Mouse (Mus musculus): ENCODE measurements around the gene Trak1. TPM values are rescaled to one million over a fixed set of nuclear protein-coding genes. Genes with fewer than 3 reads are reported as not detected.
A peak's percentile ranks its signal among the peaks of the same experiment; 100 is the strongest.

Trak1 gene
- total RNA-seq, 2 experiments from 2014 or later, result 156 to 204 TPM

- H3K27ac ChIP-seq, result peak within 1 kb of the TSS; percentile 92
- peak; percentile 94 for DNase-seq
- H3K4me3 ChIP-seq, result peak within 1 kb of the TSS; percentile 82
- intact Hi-C loops (cut with DNase I), result no loop called here
- no peak for TF ChIP-seq CTCF (IDR thresholded peaks at IDR 0.05)
These were observed 19.9 kb upstream of the Trak1 start, which contains the start of gene Ulk4 for GRCm38 (mm10) chr9:121277118-121278060. Gene Ulk4, minus strand, starts transcription at chr9:121277197.

GRCm38 (mm10) chr9:121279216-121279615 is 18.1 kb upstream of the Trak1 start:
- intact Hi-C loops (cut with DNase I), result no loop called here
- no peak overlapping the region for H3K4me3 ChIP-seq

DNA sequence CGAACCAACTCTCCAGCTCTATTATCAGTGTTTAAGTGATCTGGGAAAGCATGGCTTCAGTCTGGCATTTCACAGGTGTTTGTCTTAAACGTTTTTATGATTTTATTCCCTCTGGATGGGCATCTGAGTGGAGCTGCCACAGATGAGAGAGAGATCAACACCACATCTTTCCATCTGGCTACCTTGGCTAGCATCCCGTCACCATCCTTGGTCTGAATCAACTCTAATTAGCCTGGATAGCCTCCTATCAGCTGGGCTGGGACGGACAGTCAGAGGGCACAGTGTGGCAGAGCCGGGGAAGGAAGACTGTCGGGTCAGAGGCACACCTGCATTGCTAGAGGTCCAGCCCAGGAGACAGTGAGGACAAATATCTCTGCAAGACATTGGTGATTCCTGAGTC is 15.4 kb upstream of the Trak1 start:
- TF ChIP-seq CTCF (IDR thresholded peaks at IDR 0.05), result no peak
- no peak for DNase-seq
- intact Hi-C loops (cut with DNase I), result no loop called here
- Histone ChIP-seq H3K4me3 (no peak overlapping the region), H3K27ac (no peak overlapping the region)

More at GRCm38 (mm10) chr9:121279216-121279615, 18.1 kb upstream of the Trak1 start:
- no peak overlapping the region for H3K27ac ChIP-seq
- no peak for DNase-seq
- TF ChIP-seq CTCF (IDR thresholded peaks at IDR 0.05), result no peak

- Histone ChIP-seq H3K4me3 (no peak overlapping the region), H3K27ac (no peak overlapping the region)
- peak; percentile 86 for TF ChIP-seq CTCF (IDR thresholded peaks at IDR 0.05)
- intact Hi-C loops (cut with DNase I), result loop anchor here (1.0 kb wide), 1 partner anchor 91 kb away; no protein-coding TSS in a partner anchor
- DNase-seq, result no peak
These were observed 13.6 kb upstream of the Trak1 start for GRCm38 (mm10) chr9:121283620-121284185.

- DNase-seq, result no peak
- intact Hi-C loops (cut with DNase I), result no loop called here
- Histone ChIP-seq H3K4me3 (no peak overlapping the region), H3K27ac (no peak overlapping the region)
- peak; percentile 64 for TF ChIP-seq CTCF (IDR thresholded peaks at IDR 0.05)
These were observed 12.9 kb upstream of the Trak1 start for GRCm38 (mm10) chr9:121284422-121284821.

DNA sequence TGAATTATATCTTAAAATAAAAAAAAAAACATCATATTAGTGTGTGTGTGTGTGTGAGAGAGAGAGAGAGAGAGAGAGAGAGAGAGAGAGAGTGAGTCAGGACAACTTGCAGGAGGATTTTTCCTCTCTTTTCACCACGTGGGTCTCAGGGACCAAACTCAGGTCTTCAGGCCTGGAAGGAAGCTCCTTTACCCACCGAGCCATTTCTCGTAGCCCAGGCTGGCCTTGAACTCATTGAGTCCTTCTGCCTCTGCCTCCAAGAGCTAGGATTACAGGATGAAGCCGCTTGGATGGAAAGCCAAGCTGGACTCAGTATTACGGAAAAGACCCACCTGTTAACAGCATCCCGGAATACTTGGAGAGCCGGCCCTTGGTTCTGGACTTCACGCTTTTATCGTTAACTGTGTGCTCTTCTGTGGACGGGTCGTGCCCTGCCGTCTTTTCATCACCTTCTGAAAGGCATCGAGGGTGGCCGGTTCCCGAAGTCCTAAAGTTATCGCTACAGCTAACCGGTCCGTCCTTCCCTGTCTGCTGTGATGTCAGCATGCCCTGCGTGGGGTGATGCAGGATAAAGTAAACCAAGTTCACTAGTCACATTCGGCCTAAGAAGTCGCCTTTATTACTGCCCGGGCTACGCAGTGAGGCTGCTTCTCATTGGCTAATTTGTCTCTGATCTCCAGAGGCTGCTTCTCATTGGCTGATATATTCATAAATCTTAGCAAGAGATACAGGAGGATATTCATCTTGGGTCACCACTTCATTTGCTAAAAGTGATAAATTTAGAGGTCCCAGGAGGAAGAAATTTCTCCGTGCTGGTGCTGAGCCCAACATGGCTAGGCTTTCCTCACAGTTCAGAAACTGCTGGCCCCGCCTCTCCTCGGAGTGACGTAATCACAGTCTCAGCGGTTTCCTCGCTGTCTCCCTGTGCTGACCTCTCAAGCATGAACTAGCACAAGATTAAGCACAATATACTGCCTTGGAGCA is 11.7 kb upstream of the Trak1 start:
- DNase-seq, result peak; percentile 84
- peak overlapping the region; percentile 74 for H3K4me3 ChIP-seq
- intact Hi-C loops (cut with DNase I), result no loop called here
- peak overlapping the region; percentile 75 for H3K27ac ChIP-seq
- TF ChIP-seq CTCF (IDR thresholded peaks at IDR 0.05), result no peak

DNA sequence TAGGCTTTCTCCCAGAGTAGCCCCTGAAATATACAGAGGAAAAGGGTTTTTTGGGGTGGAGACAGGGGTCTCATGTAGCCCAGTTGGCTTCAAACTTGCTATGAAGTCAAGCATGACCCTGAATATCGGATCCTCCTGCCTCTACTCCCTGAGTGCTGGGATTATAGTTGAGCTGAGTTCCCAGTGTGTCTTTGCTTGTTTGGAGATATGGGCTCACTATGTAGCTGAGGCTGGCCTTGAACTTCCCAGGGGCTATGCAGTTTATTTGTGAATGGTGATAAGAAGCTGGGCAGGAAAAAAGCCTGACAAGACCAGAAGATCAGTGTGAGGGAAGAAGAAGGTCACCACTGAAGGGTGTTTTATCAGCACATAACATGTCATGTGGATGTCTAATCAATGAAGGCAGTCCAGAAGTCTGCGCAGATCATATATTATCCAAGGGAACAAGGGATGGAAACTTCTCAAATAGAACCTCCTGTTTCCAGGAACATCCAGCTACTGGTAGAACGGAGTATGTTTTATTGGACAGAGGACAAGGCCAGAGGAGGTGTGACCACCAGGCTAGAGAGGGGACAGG is 10.9 kb upstream of the Trak1 start:
- no peak for TF ChIP-seq CTCF (IDR thresholded peaks at IDR 0.05)
- H3K27ac ChIP-seq, result peak overlapping the region; percentile 75
- DNase-seq, result peak; percentile 9

DNA sequence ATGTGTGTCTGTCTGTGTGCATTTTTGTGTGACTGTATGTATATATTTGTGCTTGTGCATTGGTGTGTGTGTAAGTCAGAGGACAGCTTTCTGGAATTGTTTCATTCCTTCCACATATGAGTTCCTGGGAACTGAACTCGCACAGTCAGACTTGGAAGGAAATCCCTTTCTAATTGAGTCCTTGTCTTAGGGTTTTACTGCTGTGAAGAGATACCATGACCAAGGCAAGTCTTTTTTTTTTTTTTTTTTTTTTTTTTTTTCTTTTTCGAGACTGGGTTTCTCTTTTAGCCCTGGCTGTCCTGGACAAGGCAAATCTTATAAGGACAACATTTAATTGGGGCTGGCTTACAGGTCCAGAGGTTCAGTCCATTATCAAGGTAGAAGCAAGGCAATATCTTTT is 6.0 kb upstream of the Trak1 start:
- TF ChIP-seq CTCF (IDR thresholded peaks at IDR 0.05), result no peak
- no peak overlapping the region for H3K27ac ChIP-seq
- no peak overlapping the region for H3K4me3 ChIP-seq
- DNase-seq, result no peak
- intact Hi-C loops (cut with DNase I), result no loop called here

More for the DNA sequence above, 10.9 kb upstream of the Trak1 start:
- H3K4me3 ChIP-seq, result peak overlapping the region; percentile 74
- intact Hi-C loops (cut with DNase I), result no loop called here

DNA sequence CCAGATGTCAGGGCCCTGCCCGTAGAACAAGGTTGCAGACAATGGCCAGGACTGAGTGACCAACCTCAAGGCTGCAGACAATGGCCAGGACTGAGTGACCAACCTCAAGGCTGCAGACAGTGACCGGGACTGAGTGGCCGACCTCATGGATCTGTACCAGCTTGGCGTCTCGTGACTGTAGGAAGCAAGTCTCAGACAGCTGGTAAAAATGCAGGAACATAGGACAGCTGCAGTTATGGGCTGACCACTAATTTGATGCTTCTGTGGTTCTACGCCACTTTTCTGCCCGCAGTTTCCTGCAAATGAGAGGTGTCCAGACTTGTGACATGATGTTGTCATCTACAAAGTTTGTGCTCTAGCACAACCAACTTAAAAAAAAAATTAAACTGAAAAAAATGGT is 4.1 kb upstream of the Trak1 start:
- Histone ChIP-seq H3K27ac (no peak overlapping the region), H3K4me3 (no peak overlapping the region)
- no peak for TF ChIP-seq CTCF (IDR thresholded peaks at IDR 0.05)
- no peak for DNase-seq
- intact Hi-C loops (cut with DNase I), result no loop called here

DNA sequence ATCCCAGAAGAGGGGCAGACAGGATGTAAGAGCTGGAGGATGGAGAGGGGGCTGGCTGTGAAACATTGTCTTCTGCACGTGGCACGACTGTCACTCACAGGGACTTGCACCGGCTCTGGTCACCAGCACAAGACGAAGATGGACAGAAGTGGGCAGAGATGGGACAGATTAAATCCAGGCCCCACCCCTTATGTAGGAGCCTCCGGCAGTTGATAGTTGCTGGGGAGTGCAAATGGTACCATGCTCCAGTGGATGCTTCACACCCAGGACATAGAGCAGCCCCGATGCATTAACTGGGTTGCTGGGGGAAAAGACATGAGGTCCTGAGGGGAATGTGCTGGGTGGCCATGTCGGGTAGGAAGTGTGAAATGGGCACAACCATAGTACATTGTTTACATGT is 2.1 kb upstream of the Trak1 start:
- TF ChIP-seq CTCF (IDR thresholded peaks at IDR 0.05), result no peak
- intact Hi-C loops (cut with DNase I), result no loop called here
- no peak overlapping the region for H3K4me3 ChIP-seq
- DNase-seq, result no peak
- no peak overlapping the region for H3K27ac ChIP-seq

DNA sequence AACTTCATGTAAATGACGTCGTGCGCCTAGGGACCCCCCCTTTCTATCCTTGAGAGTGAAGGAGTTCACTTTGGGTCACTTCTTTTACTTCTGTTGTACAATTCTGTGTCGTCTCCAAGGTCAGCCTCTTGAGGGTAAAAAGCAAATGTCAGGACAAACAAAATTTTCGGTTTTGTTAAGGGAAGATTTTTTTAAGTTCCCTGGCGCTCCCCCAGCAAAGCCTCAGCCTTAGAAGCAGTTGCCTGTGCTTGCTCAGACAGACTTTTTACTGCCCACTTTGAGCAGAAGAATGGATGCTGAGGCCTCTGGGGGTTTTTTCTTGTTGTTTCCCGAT is 730 bp downstream of the Trak1 start:
- Histone ChIP-seq H3K27ac (peak overlapping the region; percentile 97), H3K4me3 (peak overlapping the region; percentile 93)
- no peak for DNase-seq
- intact Hi-C loops (cut with DNase I), result loop anchor here (2.0 kb wide), 2 partner anchors 47 to 73 kb away; no protein-coding TSS in a partner anchor
- TF ChIP-seq CTCF (IDR thresholded peaks at IDR 0.05), result no peak
